Mouse (Mus musculus) brain, embryonic 14.5 days (tissue): ENCODE measurements around the gene Sox1. TPM values are rescaled to one million over a fixed set of nuclear protein-coding genes. Genes with fewer than 3 reads are reported as not detected.

Experiments used
- DNase-seq: peaks from one replicate; pipeline ENCODE4 v3.0.0-alpha.2; 2011; ENCODE audit warnings: low read depth
- CTCF ChIP-seq: fragments of 200-500 bp; IDR thresholded peaks from 2 replicates; pipeline ENCODE4 v1.5.1; 2012; ENCODE audit warnings: inconsistent platforms, mild to moderate bottlenecking, moderate library complexity, borderline replicate concordance; ENCODE audit not compliant: insufficient read depth, insufficient read length; ENCODE audit errors: extremely low read depth
- POLR2A ChIP-seq: fragments of 200-500 bp; IDR thresholded peaks from 2 replicates; pipeline ENCODE4 v1.6.1; 2012; ENCODE audit warnings: mild to moderate bottlenecking, inconsistent platforms, borderline replicate concordance; ENCODE audit not compliant: poor library complexity, insufficient read depth, insufficient read length, severe bottlenecking; ENCODE audit errors: extremely low read depth
- polyA plus RNA-seq: library from polyadenylated mRNA; depleted of rRNA; stranded (reverse); fragments of >200 nt; gene quantifications from 2 replicates; pipeline ENCODE4 v1.2.3, GENCODE M21; 2012

The Sox1 gene
- polyA plus RNA-seq, 1 experiment = 23.5 TPM

DNA sequence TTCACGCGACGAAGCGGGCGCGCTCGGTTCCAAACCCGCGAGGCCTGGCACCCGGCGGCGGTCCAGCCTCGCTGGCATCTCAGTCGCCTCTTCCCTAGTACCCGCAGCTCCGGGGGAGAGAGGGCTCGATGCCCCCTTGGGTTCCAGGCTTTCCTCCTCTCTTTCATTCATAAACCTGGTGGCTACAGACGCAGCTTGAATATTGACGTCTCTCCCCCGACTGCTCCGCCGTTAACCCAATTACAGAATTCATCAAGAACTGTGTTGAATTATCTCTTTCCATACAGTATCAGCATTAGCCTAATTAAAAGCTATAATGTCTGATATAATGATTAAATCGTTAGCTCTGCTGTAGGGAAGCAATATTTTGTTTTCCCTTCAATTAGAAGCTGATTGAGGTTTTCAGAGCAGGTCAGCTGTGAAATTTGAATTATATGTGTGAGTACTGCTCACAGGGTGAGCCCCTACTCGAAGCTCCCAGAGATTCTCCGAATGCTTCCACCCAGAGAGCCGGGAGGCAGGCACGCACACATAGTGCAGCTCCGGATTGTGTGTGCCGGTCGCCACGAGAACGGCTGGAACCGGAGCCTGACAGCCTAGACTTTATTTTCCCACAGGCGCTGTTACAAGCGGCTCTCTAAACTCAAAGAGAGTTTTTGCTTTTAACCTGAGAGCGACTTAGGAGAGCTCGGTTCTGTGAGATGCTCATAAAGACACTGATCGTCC, 4.3 kb upstream of the Sox1 start:
- TF ChIP-seq POLR2A (no peak), CTCF (no peak)
- peak; percentile 75 for DNase-seq

DNA sequence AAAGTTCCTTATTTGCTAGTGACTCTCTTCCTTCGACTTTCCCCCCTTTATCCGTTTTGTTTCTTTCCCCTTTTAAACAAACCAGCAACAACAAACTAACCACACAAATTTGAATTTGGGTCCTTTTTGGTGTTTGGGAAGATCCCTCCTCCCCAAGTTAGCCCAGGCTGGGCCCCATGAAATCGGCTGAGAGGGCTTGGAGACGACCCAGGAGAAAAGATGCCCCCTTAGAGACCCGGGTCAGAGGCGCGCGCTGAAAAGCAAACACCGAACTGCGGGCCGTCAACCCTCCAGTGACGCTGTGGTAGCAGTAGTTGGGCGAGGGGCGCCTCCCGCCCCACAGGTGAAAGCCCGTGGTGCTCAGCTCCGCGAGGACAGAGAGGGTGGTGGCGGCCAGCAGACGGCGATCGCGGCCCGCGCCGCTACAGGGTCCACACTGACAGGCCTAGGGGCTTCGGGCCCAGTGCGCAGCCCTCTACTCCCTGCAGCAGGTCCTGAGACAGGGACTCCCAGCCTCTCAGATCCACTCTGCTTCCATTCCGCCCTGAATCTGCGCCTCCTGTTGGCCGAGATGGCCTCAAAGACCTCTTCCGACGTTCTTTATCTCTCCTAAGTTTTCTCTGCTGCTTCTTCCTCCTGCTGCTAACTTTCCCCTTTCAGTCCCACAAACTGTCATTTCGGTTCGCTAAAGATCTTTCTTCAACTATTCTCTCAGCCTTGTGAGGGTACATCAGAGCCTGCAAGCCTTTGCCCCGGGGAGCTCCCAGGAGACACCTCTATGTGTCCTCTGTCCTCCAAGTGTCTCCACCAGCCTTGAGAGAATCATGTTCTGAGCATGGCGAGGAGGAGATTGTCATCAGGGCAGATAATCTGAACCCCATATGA, 3.5 kb upstream of the Sox1 start:
- peak; percentile 87 for DNase-seq
- TF ChIP-seq POLR2A (no peak), CTCF (peak; percentile 76)

DNA sequence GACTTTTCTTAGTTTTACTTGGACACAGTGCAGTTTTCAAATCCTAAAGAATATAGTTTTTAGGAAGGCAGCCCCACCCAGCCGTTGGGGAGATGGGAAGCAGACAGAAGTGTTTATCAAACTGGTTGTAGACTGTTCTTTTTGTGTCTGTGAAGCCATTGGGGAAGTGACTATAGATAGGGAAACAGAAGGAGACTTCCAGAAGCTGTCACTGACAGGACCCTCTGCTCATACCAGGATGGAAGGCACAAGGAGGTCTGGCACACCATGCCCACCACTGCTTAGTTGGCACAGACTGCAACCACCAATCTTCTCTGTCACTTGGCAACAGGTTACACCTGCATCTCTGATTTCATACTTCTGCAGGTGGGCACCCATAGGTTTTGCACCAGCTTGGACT, 2.3 kb upstream of the Sox1 start:
- TF ChIP-seq POLR2A = no peak
- peak; percentile 10 for DNase-seq

- TF ChIP-seq CTCF (no peak), POLR2A (no peak)
- DNase-seq = no peak
These were observed 602 bp upstream of the Sox1 start for GRCm38 (mm10) chr8:12394385-12395000.

DNA sequence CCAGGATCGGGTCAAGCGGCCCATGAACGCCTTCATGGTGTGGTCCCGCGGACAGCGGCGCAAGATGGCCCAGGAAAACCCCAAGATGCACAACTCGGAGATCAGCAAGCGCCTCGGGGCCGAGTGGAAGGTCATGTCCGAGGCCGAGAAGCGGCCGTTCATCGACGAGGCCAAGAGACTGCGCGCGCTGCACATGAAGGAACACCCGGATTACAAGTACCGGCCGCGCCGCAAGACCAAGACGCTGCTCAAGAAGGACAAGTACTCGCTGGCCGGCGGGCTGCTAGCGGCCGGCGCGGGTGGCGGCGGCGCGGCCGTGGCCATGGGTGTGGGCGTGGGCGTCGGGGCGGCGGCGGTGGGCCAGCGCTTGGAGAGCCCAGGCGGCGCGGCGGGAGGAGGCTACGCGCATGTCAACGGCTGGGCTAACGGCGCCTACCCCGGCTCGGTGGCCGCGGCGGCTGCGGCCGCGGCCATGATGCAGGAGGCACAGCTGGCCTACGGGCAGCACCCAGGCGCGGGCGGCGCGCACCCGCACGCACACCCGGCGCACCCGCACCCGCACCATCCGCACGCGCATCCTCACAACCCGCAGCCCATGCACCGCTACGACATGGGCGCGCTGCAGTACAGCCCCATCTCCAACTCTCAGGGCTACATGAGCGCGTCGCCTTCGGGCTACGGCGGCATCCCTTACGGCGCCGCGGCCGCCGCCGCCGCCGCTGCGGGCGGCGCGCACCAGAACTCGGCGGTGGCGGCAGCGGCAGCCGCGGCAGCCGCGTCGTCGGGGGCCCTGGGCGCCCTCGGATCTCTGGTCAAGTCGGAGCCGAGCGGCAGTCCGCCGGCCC, 1.6 kb downstream of the Sox1 start:
- TF ChIP-seq POLR2A (no peak), CTCF (no peak)
- peak; percentile 66 for DNase-seq

DNA sequence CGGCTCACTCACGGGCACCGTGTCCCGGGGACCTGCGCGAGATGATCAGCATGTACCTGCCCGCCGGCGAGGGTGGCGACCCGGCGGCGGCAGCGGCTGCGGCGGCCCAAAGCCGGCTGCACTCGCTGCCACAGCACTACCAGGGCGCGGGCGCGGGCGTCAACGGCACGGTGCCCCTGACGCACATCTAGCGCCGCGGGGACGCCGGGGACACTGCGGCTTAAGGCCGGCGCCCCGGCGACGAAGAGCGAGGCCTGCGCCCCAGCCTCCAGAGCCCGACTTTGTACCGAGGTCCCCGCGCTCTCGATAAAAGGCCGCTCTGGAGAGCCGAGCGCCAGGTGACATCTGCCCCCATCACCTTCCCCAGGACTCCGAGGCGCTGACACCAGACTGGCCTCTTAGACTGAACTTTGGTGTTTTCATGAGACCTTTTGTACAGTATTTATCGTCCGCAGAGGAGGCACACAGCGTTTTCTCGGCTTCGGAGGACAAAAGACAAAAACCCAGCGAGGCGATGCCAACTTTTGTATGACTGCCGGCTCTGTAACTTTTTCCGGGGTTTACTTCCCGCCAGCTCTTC, 2.3 kb downstream of the Sox1 start:
- TF ChIP-seq POLR2A (no peak), CTCF (no peak)
- peak; percentile 62 for DNase-seq

DNA sequence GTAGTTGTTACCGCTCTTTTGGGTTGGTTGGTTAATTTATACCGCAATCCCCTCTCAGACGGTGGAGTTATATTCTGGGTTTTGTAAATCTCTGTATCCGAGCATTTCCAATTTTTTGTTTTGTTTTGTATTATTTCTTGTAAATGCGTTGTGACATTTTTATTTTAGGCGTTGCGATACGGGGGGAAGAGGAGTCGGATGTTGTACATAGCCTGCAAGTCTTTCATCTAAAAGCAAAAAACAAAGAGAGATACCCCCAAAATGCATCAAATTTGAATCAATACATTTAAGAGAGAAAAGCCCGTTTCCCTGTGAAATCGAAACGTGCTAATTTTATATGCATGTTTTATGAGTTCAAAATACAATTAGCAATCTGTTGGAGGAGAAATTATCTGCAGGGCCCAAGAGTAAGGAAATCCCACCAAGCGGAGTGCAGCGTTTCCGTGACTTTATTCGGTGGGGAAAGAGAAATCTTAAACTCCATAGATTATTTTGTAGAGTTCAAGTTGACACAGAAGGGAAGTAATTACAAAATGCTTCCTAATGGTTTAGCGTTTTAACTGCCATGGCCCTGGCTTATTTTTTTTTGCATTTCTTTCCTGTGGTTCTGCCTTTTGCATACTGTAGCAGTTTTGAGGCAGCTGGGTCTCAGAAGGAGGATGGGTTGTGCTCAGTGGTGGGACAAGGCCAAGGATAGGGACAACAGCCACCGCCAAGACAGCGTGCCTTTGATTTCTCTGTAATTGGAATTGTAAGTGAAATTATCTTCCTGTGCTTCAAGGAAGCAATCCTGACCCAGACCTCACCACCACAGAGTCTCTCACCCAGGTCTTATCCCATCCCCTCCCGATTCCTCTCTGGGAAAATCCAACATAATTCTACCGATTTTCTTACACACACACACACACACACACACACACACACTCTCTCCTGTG, 3.2 kb downstream of the Sox1 start:
- DNase-seq = peak; percentile 70
- TF ChIP-seq CTCF = no peak
- TF ChIP-seq POLR2A = no peak

GRCm38 (mm10) chr8:12399421-12400205, 4.5 kb downstream of the Sox1 start:
- TF ChIP-seq CTCF (no peak), POLR2A (no peak)
- peak; percentile 87 for DNase-seq
